Mouse (Mus musculus): ENCODE results near the gene Gp5.

GRCm38 (mm10) chr16:30271941-30272595 lies 38.5 kb downstream of the Gp5 start:
- TF ChIP-seq CTCF (IDR thresholded peaks at IDR 0.05; ENCODE audit: low read depth, low read length) (no peak), POLR2A (IDR thresholded peaks at IDR 0.05; ENCODE audit: insufficient read depth, low read length) (no peak), EP300 (IDR thresholded peaks at IDR 0.05; ENCODE audit: insufficient read depth, low read depth, low read length) (no peak)

All from ES-Bruce4 (cell line).